Mouse (Mus musculus) embryonic facial prominence, embryonic 15.5 days (tissue): Measurements from ENCODE around the gene Dcakd. TPM values are rescaled to one million over a fixed set of nuclear protein-coding genes. Genes with fewer than 3 reads are reported as not detected.

Experiments
- ATAC-seq: fragments of 200-750 bp; cut with Nextera tagmentation; 2 replicates; pipeline ENCODE4 v1.8.0; 2017; ENCODE audit warnings: low read depth, moderate TSS enrichment; ENCODE audit not compliant: insufficient number of reproducible peaks, low FRiP score, low TSS enrichment
- H3K27ac ChIP-seq: fragments of 300-500 bp; sonication (generic); replicated peaks from 2 replicates; pipeline ENCODE4 v1.5.1; 2015; ENCODE audit warnings: mild to moderate bottlenecking, inconsistent platforms
- H3K27me3 ChIP-seq: fragments of 300-500 bp; sonication (generic); 2 replicates; pipeline ENCODE4 v1.6.1; 2015; ENCODE audit warnings: inconsistent platforms
- H3K36me3 ChIP-seq: fragments of 300-500 bp; sonication (generic); 2 replicates; pipeline ENCODE4 v1.6.1; 2015; ENCODE audit warnings: mild to moderate bottlenecking, inconsistent platforms
- H3K4me1 ChIP-seq: fragments of 300-500 bp; sonication (generic); 2 replicates; pipeline ENCODE4 v1.6.1; 2015; ENCODE audit warnings: inconsistent platforms
- H3K4me2 ChIP-seq: fragments of 300-500 bp; sonication (generic); replicated peaks from 2 replicates; pipeline ENCODE4 v1.6.1; 2015; ENCODE audit warnings: mild to moderate bottlenecking, inconsistent platforms
- H3K4me3 ChIP-seq: fragments of 300-500 bp; sonication (generic); replicated peaks from 2 replicates; pipeline ENCODE4 v1.5.1; 2015; ENCODE audit warnings: mild to moderate bottlenecking, inconsistent platforms
- H3K9ac ChIP-seq: fragments of 300-500 bp; sonication (generic); 2 replicates; pipeline ENCODE4 v1.6.1; 2015; ENCODE audit warnings: inconsistent platforms
- H3K9me3 ChIP-seq: fragments of 300-500 bp; sonication (generic); replicated peaks from 2 replicates; pipeline ENCODE4 v1.6.1; 2016; ENCODE audit warnings: inconsistent platforms
- WGBS: fragments of 180-500 bp; shearing (Covaris S2); methylation state at CpG from one replicate; pipeline ENCODE4 v1.1.7; 2015; 5-methylcytosine and 5-hydroxymethylcytosine counted together
- polyA plus RNA-seq: library from polyadenylated mRNA; unstranded; fragments of >200 nt; fragmentation: Nextera tagmentation; extraction: Ambion mirVana; gene quantifications from 2 replicates; pipeline ENCODE4 v1.2.1, GENCODE M21; 2015

The Dcakd gene
- polyA plus RNA-seq, result 144 and 158 TPM in 2 replicates

GRCm38 (mm10) chr11:103028176-103028891, at the start of gene Dcakd, which contains the start of gene Nmt1:
Dcakd (minus strand) TSS chr11:103028333.
Nmt1 (plus strand) TSS chr11:103028190.
- Histone ChIP-seq H3K4me1 (peaks cover 42% of the 10 kb centered on the region), H3K27ac (peak within 1 kb of the TSS; percentile 77), H3K27me3 (no peaks in the 10 kb centered on the region), H3K4me2 (peak within 1 kb of the TSS; percentile 59), H3K9ac (peak within 1 kb of the TSS; percentile 62), H3K9me3 (no peaks in the 10 kb centered on the region), H3K4me3 (peak within 1 kb of the TSS; percentile 75), H3K36me3 (peaks cover 18% of the 10 kb centered on the region; the same call in 1 of the 2 replicates)
- ATAC-seq, result peak; percentile 99
- 0% methylated on average over 36 of the region's 36 CpGs for WGBS

- Histone ChIP-seq H3K9me3 (no peaks in the 10 kb centered on the region), H3K27ac (no peak overlapping the region), H3K4me1 (peaks cover 14% of the 10 kb centered on the region; the same call in 1 of the 2 replicates), H3K27me3 (peaks cover 14% of the 10 kb centered on the region), H3K4me3 (no peak overlapping the region), H3K9ac (no peak overlapping the region), H3K36me3 (no peaks in the 10 kb centered on the region; the same call in 1 of the 2 replicates), H3K4me2 (no peak overlapping the region)
- no peak for ATAC-seq
- WGBS, result 74% methylated on average over 8 of the region's 8 CpGs
These were observed 48.4 kb upstream of the Dcakd start for GRCm38 (mm10) chr11:103076581-103076980.

DNA sequence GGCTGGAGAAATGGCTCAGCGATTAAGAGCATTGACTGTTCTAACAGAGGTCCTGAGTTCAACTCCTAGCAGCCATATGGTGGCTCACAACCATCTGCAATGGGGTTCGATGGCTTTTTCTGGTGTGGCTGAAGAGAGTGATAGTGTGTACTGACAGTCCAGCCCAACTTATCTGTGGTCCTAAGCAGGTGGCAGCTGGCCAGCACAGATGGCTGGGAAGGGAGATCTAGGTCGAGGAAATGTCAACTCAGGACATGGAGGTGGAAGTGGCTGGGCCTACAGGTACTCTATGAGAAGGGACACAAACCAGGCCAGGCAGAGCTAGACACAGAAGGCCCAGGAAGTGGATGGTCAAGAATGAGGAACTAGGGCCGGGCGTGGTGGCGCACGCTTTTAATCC, 47.9 kb upstream of the Dcakd start:
- peaks cover 11% of the 10 kb centered on the region; the same call in 1 of the 2 replicates for H3K4me1 ChIP-seq
- peaks cover 10% of the 10 kb centered on the region for H3K27me3 ChIP-seq
- H3K4me3 ChIP-seq, result no peak overlapping the region
- H3K36me3 ChIP-seq, result peaks cover 2% of the 10 kb centered on the region
- H3K9ac ChIP-seq, result no peak overlapping the region
- H3K4me2 ChIP-seq, result no peak overlapping the region
- no peaks in the 10 kb centered on the region for H3K9me3 ChIP-seq
- H3K27ac ChIP-seq, result no peak overlapping the region
- WGBS, result 92% methylated on average over 7 of the region's 7 CpGs
- no peak for ATAC-seq

DNA sequence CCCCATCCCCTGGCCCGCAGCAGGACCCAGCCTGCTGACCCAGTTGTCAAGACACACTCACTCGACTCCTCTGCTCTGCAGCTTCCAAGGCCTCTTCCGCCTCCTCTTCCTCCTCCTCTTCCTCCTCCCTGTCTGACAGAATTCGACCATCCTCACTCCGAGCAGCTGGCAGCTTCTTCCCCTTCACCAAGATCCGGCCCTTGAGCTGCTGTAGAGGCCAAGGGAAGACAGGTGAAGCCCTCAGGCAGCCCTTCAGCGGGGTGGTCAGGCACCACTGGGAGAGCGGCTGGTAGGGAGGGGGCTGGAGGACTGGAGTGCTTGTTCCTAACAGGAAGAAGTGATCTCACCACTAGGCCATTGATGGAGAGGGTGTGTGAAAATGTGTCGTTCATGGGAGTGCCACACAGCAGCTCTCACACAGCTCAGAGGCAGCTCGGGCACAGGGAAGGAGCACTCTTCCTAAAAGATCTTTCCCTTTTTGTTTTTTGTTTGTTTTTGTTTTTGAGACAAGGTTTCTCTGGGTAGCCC, 46.7 kb upstream of the Dcakd start:
- WGBS, result 22% methylated on average over 10 of the region's 10 CpGs
- Histone ChIP-seq H3K9ac (no peak overlapping the region), H3K4me1 (no peaks in the 10 kb centered on the region), H3K4me2 (no peak overlapping the region), H3K27me3 (peaks cover 1% of the 10 kb centered on the region; the same call in 1 of the 2 replicates), H3K27ac (no peak overlapping the region), H3K4me3 (no peak overlapping the region), H3K9me3 (no peaks in the 10 kb centered on the region), H3K36me3 (peaks cover 11% of the 10 kb centered on the region)
- no peak for ATAC-seq

- H3K4me1 ChIP-seq, result no peaks in the 10 kb centered on the region
- WGBS, result 57% methylated on average over 10 of the region's 10 CpGs
- no peak overlapping the region for H3K27ac ChIP-seq
- no peaks in the 10 kb centered on the region for H3K27me3 ChIP-seq
- H3K9me3 ChIP-seq, result no peaks in the 10 kb centered on the region
- H3K4me3 ChIP-seq, result no peak overlapping the region
- H3K9ac ChIP-seq, result no peak overlapping the region
- no peak for ATAC-seq
- peaks cover 18% of the 10 kb centered on the region for H3K36me3 ChIP-seq
- no peak overlapping the region for H3K4me2 ChIP-seq
These were observed 46.1 kb upstream of the Dcakd start for GRCm38 (mm10) chr11:103074121-103074650.

- no peak for ATAC-seq
These were observed 45.5 kb upstream of the Dcakd start for GRCm38 (mm10) chr11:103073671-103074070.

DNA sequence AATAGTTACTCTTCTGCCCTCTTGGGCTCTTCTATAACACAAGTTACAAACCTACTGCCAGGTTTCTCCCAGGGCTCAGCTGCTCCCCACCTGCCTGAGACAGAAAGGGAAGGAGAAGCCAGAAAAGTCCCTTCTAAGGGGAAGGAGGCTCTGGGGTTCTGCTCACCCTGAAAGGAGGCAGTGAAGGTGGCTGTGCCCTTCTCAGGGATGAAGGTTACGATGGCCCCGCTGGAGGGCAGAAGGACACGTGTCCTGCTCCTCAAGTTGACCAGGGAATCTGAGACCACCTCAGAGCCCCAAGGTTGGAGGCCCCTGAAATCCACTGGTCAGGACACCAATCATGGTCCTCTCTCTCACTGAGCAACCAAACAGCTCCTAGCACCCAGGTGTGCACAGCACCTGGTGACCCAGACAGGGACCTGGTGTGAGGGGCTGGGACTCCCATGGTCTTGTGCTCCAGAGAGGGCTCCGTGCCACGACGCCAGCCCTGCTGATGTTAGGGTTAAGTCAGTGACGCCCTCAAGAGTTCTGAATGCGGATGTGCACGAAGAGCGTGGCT, 42.3 kb upstream of the Dcakd start:
- H3K27ac ChIP-seq, result no peak overlapping the region
- H3K4me3 ChIP-seq, result no peak overlapping the region
- H3K4me2 ChIP-seq, result no peak overlapping the region
- H3K9ac ChIP-seq, result no peak overlapping the region
- 94% methylated on average over 10 of the region's 10 CpGs for WGBS
- H3K36me3 ChIP-seq, result peaks cover 55% of the 10 kb centered on the region
- ATAC-seq, result no peak
- H3K4me1 ChIP-seq, result peaks cover 20% of the 10 kb centered on the region
- no peaks in the 10 kb centered on the region for H3K9me3 ChIP-seq
- no peaks in the 10 kb centered on the region for H3K27me3 ChIP-seq

More at GRCm38 (mm10) chr11:103073671-103074070, 45.5 kb upstream of the Dcakd start:
- H3K9ac ChIP-seq, result no peak overlapping the region
- H3K36me3 ChIP-seq, result peaks cover 23% of the 10 kb centered on the region
- no peaks in the 10 kb centered on the region for H3K27me3 ChIP-seq
- H3K9me3 ChIP-seq, result no peaks in the 10 kb centered on the region
- 80% methylated on average over 7 of the region's 7 CpGs for WGBS
- no peak overlapping the region for H3K4me2 ChIP-seq
- no peaks in the 10 kb centered on the region for H3K4me1 ChIP-seq
- no peak overlapping the region for H3K27ac ChIP-seq
- H3K4me3 ChIP-seq, result no peak overlapping the region

- Histone ChIP-seq H3K36me3 (peaks cover 60% of the 10 kb centered on the region), H3K4me2 (no peak overlapping the region), H3K9ac (no peak overlapping the region), H3K27ac (no peak overlapping the region), H3K27me3 (no peaks in the 10 kb centered on the region), H3K4me3 (no peak overlapping the region), H3K9me3 (no peaks in the 10 kb centered on the region), H3K4me1 (peaks cover 20% of the 10 kb centered on the region)
- 97% methylated on average over 2 of the region's 2 CpGs for WGBS
- no peak for ATAC-seq
These were observed 41.6 kb upstream of the Dcakd start for GRCm38 (mm10) chr11:103069731-103070130.

DNA sequence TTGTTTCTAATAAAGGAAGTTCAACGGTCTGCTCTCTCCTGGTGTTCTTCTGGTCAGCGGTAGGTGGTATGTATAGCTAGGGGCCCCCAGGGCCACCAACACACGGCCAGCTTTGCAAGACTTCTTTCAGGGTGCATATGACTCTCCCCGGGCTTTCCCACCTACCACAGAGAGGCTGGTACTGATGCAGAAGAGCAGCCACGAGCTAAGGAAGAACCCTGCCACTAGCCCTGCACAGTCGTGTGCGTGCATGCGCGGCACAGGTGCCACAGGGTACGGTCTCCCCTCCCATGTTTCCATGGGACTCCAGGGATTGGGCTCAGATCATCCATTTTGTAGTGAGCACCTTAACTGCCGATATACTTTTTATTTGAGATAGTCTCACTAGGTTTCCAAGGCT, 40.8 kb upstream of the Dcakd start:
- H3K36me3 ChIP-seq, result peaks cover 68% of the 10 kb centered on the region
- no peaks in the 10 kb centered on the region for H3K27me3 ChIP-seq
- no peak for ATAC-seq
- H3K4me3 ChIP-seq, result no peak overlapping the region
- H3K4me2 ChIP-seq, result no peak overlapping the region
- no peaks in the 10 kb centered on the region for H3K9me3 ChIP-seq
- 93% methylated on average over 11 of the region's 11 CpGs for WGBS
- H3K27ac ChIP-seq, result no peak overlapping the region
- H3K4me1 ChIP-seq, result peaks cover 20% of the 10 kb centered on the region
- H3K9ac ChIP-seq, result no peak overlapping the region

GRCm38 (mm10) chr11:103068272-103068671, 40.1 kb upstream of the Dcakd start:
- no peak overlapping the region for H3K4me2 ChIP-seq
- 81% methylated on average over 4 of the region's 4 CpGs for WGBS
- no peaks in the 10 kb centered on the region for H3K9me3 ChIP-seq
- no peaks in the 10 kb centered on the region for H3K27me3 ChIP-seq
- H3K4me3 ChIP-seq, result no peak overlapping the region
- peaks cover 74% of the 10 kb centered on the region for H3K36me3 ChIP-seq
- ATAC-seq, result no peak
- H3K4me1 ChIP-seq, result peaks cover 20% of the 10 kb centered on the region
- no peak overlapping the region for H3K9ac ChIP-seq
- H3K27ac ChIP-seq, result peak overlapping the region; percentile 63

DNA sequence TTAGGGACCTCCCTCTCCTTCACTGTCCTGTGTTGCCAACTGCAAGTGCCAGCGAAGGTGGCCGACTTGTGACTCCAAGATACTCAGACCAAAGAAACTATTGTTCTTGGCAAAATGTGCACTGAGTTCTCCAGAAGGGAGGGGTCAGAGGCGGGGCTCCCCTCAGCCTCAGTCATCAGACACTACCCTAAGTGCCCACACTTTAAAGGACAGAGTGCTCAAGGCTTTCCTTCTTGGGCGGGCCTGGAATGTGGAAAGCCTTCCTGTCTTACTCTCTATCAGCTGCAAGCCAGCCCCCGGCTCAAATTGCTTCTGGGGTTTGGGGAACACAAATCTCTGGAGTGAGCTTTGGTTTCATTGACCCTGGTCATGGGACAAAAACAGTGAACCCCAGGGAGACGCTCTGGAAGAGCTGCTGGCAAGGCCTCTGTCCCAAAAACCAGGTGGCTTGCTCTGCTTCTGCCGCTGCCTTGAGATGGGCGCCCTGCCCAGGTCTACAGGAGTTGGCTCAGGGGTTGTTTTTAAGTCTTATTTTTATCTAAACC, 39.4 kb upstream of the Dcakd start:
- Histone ChIP-seq H3K9me3 (no peaks in the 10 kb centered on the region), H3K36me3 (peaks cover 79% of the 10 kb centered on the region), H3K4me2 (no peak overlapping the region), H3K4me1 (peaks cover 20% of the 10 kb centered on the region), H3K4me3 (no peak overlapping the region), H3K27me3 (no peaks in the 10 kb centered on the region), H3K27ac (peak overlapping the region; percentile 76), H3K9ac (no peak overlapping the region)
- 50% methylated on average over 8 of the region's 8 CpGs for WGBS
- peak; percentile 45 for ATAC-seq
